Mouse (Mus musculus): Measurements from ENCODE around the gene Arhgef26. TPM values are rescaled to one million over a fixed set of nuclear protein-coding genes. Genes with fewer than 3 reads are reported as not detected.

The Arhgef26 gene
- polyA plus RNA-seq, 1 experiment from 2014 or later, result 2.7 TPM

DNA sequence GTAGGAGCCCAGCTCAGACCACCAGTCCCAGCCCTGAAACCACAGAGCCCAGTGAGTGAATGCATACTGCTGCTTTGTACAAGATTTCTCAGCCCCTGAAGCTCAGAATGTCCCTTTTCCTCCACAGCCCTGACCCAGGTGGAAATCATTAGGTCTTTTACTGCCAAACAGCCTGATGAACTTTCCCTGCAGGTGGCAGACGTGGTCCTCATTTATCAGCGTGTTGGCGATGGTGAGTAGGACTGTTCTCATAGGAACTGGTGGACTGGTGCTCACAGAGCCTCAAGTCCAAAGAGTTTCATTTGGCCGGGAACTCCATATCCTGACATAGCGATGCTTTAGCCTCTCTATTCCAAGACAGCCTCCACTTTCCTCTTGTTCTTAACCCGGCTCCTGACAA, 121.3 kb downstream of the Arhgef26 start:
- no peaks in the 10 kb centered on the region for H3K9me3 ChIP-seq (ENCODE audit: low read length)
- H3K4me2 ChIP-seq (ENCODE audit: low read depth, low read length), result no peak overlapping the region
- no peaks in the 10 kb centered on the region for H3K27me3 ChIP-seq (ENCODE audit: insufficient read depth, low read length)
- no peak for ATAC-seq
- no peak for TF ChIP-seq CTCF (IDR thresholded peaks at IDR 0.05; ENCODE audit: low read depth)
- no peak for TF ChIP-seq EP300 (IDR thresholded peaks at IDR 0.05; ENCODE audit: low read depth)
- H3K9ac ChIP-seq (replicated peaks), result no peak overlapping the region
- H3K36me3 ChIP-seq (replicated peaks; ENCODE audit: insufficient read depth, low read length), result peaks cover 24% of the 10 kb centered on the region
- DNase-seq, result no peak
- 88% methylated on average over 6 of the region's 6 CpGs for WGBS (ENCODE audit: insufficient replicate concordance)
- H3K27ac ChIP-seq (ENCODE audit: low read depth), result no peak overlapping the region
- H3K4me1 ChIP-seq (ENCODE audit: insufficient read depth), result no peaks in the 10 kb centered on the region
- no peak overlapping the region for H3K4me3 ChIP-seq (ENCODE audit: low read depth, low read length)

DNA sequence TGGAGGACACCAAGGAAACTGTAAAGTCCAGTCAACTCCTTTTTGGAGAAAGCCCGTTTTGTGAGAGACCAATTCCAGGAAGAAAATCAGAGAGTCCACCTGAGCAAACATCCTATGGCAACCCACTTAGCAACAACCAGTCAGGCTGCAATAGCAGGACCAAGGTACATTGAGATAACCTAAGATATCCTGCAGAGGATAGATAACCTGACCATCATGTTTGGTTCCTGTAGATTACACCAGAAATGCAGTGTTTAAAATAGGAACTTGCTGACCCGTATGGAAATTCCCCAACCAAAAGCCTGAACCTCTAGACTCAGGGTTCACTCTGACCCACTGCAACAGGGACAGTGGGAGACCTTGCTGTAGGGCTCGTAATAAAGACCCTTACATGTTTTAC, 126.1 kb downstream of the Arhgef26 start:
- H3K4me1 ChIP-seq (ENCODE audit: insufficient read depth), result no peaks in the 10 kb centered on the region
- TF ChIP-seq CTCF (IDR thresholded peaks at IDR 0.05; ENCODE audit: low read depth), result no peak
- no peak for TF ChIP-seq EP300 (IDR thresholded peaks at IDR 0.05; ENCODE audit: low read depth)
- H3K27ac ChIP-seq (ENCODE audit: low read depth), result no peak overlapping the region
- no peak for ATAC-seq
- no peak overlapping the region for H3K4me2 ChIP-seq (ENCODE audit: low read depth, low read length)
- H3K36me3 ChIP-seq (replicated peaks; ENCODE audit: insufficient read depth, low read length), result peaks cover 43% of the 10 kb centered on the region
- no peaks in the 10 kb centered on the region for H3K27me3 ChIP-seq (ENCODE audit: insufficient read depth, low read length)
- DNase-seq, result no peak
- H3K9ac ChIP-seq (replicated peaks), result no peak overlapping the region
- no peak overlapping the region for H3K4me3 ChIP-seq (ENCODE audit: low read depth, low read length)
- 40% methylated on average over 3 of the region's 3 CpGs for whole genome bisulfite sequencing (ENCODE audit: insufficient replicate concordance)
- H3K9me3 ChIP-seq (ENCODE audit: low read length), result no peaks in the 10 kb centered on the region

GRCm38 (mm10) chr3:62470179-62470578, 132.0 kb downstream of the Arhgef26 start:
- ATAC-seq, result no peak

GRCm38 (mm10) chr3:62484340-62484739, 146.2 kb downstream of the Arhgef26 start:
- 88% methylated on average over 2 of the region's 2 CpGs for WGBS (ENCODE audit: insufficient replicate concordance)
- no peaks in the 10 kb centered on the region for H3K9me3 ChIP-seq (ENCODE audit: low read length)
- H3K27ac ChIP-seq (ENCODE audit: low read depth), result no peak overlapping the region
- H3K4me2 ChIP-seq (ENCODE audit: low read depth, low read length), result no peak overlapping the region
- no peak overlapping the region for H3K9ac ChIP-seq (replicated peaks)
- no peak overlapping the region for H3K4me3 ChIP-seq (ENCODE audit: low read depth, low read length)
- peaks cover 22% of the 10 kb centered on the region for H3K36me3 ChIP-seq (replicated peaks; ENCODE audit: insufficient read depth, low read length)
- no peaks in the 10 kb centered on the region for H3K4me1 ChIP-seq (ENCODE audit: insufficient read depth)
- ATAC-seq, result no peak
- TF ChIP-seq CTCF (IDR thresholded peaks at IDR 0.05; ENCODE audit: low read depth), result no peak
- TF ChIP-seq EP300 (IDR thresholded peaks at IDR 0.05; ENCODE audit: low read depth), result no peak
- H3K27me3 ChIP-seq (ENCODE audit: insufficient read depth, low read length), result no peaks in the 10 kb centered on the region
- no peak for DNase-seq

More at GRCm38 (mm10) chr3:62470179-62470578, 132.0 kb downstream of the Arhgef26 start:
- no peak for DNase-seq
- 85% methylated on average over 1 of the region's 1 CpGs for WGBS (ENCODE audit: insufficient replicate concordance)
- no peaks in the 10 kb centered on the region for H3K4me1 ChIP-seq (ENCODE audit: insufficient read depth)
- no peak overlapping the region for H3K9ac ChIP-seq (replicated peaks)
- no peaks in the 10 kb centered on the region for H3K27me3 ChIP-seq (ENCODE audit: insufficient read depth, low read length)
- TF ChIP-seq EP300 (IDR thresholded peaks at IDR 0.05; ENCODE audit: low read depth) (no peak), CTCF (IDR thresholded peaks at IDR 0.05; ENCODE audit: low read depth) (no peak)
- H3K36me3 ChIP-seq (replicated peaks; ENCODE audit: insufficient read depth, low read length), result peaks cover 69% of the 10 kb centered on the region
- H3K27ac ChIP-seq (ENCODE audit: low read depth), result no peak overlapping the region
- no peak overlapping the region for H3K4me3 ChIP-seq (ENCODE audit: low read depth, low read length)
- H3K9me3 ChIP-seq (ENCODE audit: low read length), result no peaks in the 10 kb centered on the region
- H3K4me2 ChIP-seq (ENCODE audit: low read depth, low read length), result no peak overlapping the region

DNA sequence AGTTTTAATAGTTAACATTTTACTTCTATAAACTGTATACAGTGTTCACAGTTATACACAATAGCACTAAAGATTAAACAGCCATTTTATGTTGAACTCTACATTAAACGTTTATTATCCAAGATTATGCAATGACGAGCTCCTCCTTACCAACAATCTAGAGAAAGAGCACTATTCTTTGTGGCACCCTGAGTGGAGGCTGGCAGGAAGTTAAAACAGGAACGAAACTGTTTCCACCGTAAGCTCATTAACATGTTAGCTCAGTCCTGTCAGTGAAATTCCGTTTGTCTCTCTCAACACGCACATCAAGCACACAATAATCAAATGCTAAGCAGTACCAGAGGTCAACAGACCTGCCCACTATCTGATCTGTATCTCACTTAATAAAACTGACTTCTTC, 154.4 kb downstream of the Arhgef26 start:
- WGBS (ENCODE audit: insufficient replicate concordance), result 57% methylated on average over 6 of the region's 6 CpGs
- no peaks in the 10 kb centered on the region for H3K27me3 ChIP-seq (ENCODE audit: insufficient read depth, low read length)
- no peak overlapping the region for H3K27ac ChIP-seq (ENCODE audit: low read depth)
- TF ChIP-seq EP300 (IDR thresholded peaks at IDR 0.05; ENCODE audit: low read depth), result no peak
- no peak for TF ChIP-seq CTCF (IDR thresholded peaks at IDR 0.05; ENCODE audit: low read depth)
- no peak overlapping the region for H3K9ac ChIP-seq (replicated peaks)
- no peaks in the 10 kb centered on the region for H3K9me3 ChIP-seq (ENCODE audit: low read length)
- no peak for DNase-seq
- H3K4me3 ChIP-seq (ENCODE audit: low read depth, low read length), result no peak overlapping the region
- H3K36me3 ChIP-seq (replicated peaks; ENCODE audit: insufficient read depth, low read length), result peaks cover 51% of the 10 kb centered on the region
- H3K4me1 ChIP-seq (ENCODE audit: insufficient read depth), result no peaks in the 10 kb centered on the region
- no peak for ATAC-seq
- H3K4me2 ChIP-seq (ENCODE audit: low read depth, low read length), result no peak overlapping the region

DNA sequence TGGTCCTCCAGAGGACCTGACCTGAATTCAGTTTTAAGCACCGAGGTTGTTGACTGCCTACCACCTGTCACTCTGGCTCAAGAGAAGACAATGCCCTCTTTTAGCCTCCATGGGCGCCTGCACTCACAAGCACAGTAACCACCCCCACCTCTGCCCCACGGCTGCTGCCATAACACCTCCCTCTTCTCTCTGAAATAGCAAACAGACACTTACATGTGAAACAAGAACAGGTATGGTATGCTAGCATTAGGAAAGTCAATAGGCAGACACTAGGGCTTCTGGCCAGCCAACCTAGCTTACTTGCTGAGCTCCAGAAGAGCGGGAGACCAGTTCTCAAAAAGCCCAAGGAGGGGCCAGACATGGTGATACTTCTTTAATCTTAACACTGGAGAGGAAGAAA, 161.2 kb downstream of the Arhgef26 start:
- no peaks in the 10 kb centered on the region for H3K4me1 ChIP-seq (ENCODE audit: insufficient read depth)
- no peak overlapping the region for H3K4me3 ChIP-seq (ENCODE audit: low read depth, low read length)
- H3K9ac ChIP-seq (replicated peaks), result no peak overlapping the region
- DNase-seq (no peak), ATAC-seq (no peak)
- no peak overlapping the region for H3K4me2 ChIP-seq (ENCODE audit: low read depth, low read length)
- peaks cover 46% of the 10 kb centered on the region for H3K36me3 ChIP-seq (replicated peaks; ENCODE audit: insufficient read depth, low read length)
- 81% methylated on average over 4 of the region's 4 CpGs for WGBS (ENCODE audit: insufficient replicate concordance)
- no peaks in the 10 kb centered on the region for H3K9me3 ChIP-seq (ENCODE audit: low read length)
- no peak overlapping the region for H3K27ac ChIP-seq (ENCODE audit: low read depth)
- H3K27me3 ChIP-seq (ENCODE audit: insufficient read depth, low read length), result no peaks in the 10 kb centered on the region
- TF ChIP-seq EP300 (IDR thresholded peaks at IDR 0.05; ENCODE audit: low read depth) (no peak), CTCF (IDR thresholded peaks at IDR 0.05; ENCODE audit: low read depth) (no peak)
